Mouse (Mus musculus) kidney, adult 2 months (tissue): ENCODE measurements at regions not wholly inside any gene's neighbourhood (a gene's known extent, or its start where the extent isn't known, plus 50 kb on each side); places are given as distances from the start of the nearest gene placed in this dataset.

ENCODE experiments used
- DNase-seq: peaks from one replicate; pipeline ENCODE4 v3.0.0; 2021
- H3K27ac ChIP-seq: fragments of 200-500 bp; 2 replicates; pipeline ENCODE4 v1.5.1; 2012; ENCODE audit warnings: low read depth, low read length, control low read depth, inconsistent platforms; ENCODE audit not compliant: insufficient read depth
- H3K27me3 ChIP-seq: fragments of 200-500 bp; replicated peaks from 2 replicates; pipeline ENCODE4 v1.6.1; 2012; ENCODE audit warnings: mild to moderate bottlenecking, moderate library complexity, low read length, inconsistent platforms; ENCODE audit not compliant: control insufficient read depth, insufficient read depth
- H3K36me3 ChIP-seq: fragments of 200-500 bp; 2 replicates; pipeline ENCODE4 v1.6.1; 2012; ENCODE audit warnings: mild to moderate bottlenecking, moderate library complexity, low read length, inconsistent platforms; ENCODE audit not compliant: control insufficient read depth, insufficient read depth
- H3K4me1 ChIP-seq: fragments of 200-500 bp; 2 replicates; pipeline ENCODE4 v1.6.1; 2011; ENCODE audit warnings: low read length; ENCODE audit not compliant: control insufficient read depth, insufficient read depth
- H3K4me3 ChIP-seq: fragments of 200-500 bp; 2 replicates; pipeline ENCODE4 v1.5.1; 2011; ENCODE audit warnings: mild to moderate bottlenecking, low read depth, low read length, control low read depth; ENCODE audit not compliant: insufficient read depth
- CTCF ChIP-seq: fragments of 200-500 bp; conservative IDR thresholded peaks from 2 replicates; pipeline ENCODE4 v1.5.1; 2011; ENCODE audit warnings: low read depth, mild to moderate bottlenecking, control low read depth, low read length, moderate library complexity, mixed read lengths; ENCODE audit not compliant: insufficient read depth, insufficient read length
- POLR2A ChIP-seq: fragments of 200-500 bp; IDR thresholded peaks from one replicate; pipeline ENCODE4 v1.6.1; 2011; ENCODE audit warnings: low read depth, low read length, control low read depth
- WGBS: fragments of 180-500 bp; shearing (Covaris S2); methylation state at CpG from one replicate; pipeline ENCODE4 v1.1.7; 2018; 5-methylcytosine and 5-hydroxymethylcytosine counted together

GRCm38 (mm10) chr9:69705942-69706341, 54.8 kb downstream of the Foxb1 start:
- no peak for DNase-seq
- TF ChIP-seq POLR2A (no peak), CTCF (no peak)
- no peaks in the 10 kb centered on the region for H3K27me3 ChIP-seq
- no peaks in the 10 kb centered on the region for H3K36me3 ChIP-seq
- 49% methylated on average over 8 of the region's 8 CpGs for WGBS
- H3K4me1 ChIP-seq: no peaks in the 10 kb centered on the region
- no peak overlapping the region for H3K4me3 ChIP-seq
- no peak overlapping the region for H3K27ac ChIP-seq

- Histone ChIP-seq H3K36me3 (no peaks in the 10 kb centered on the region), H3K4me1 (no peaks in the 10 kb centered on the region), H3K27me3 (no peaks in the 10 kb centered on the region), H3K27ac (no peak overlapping the region), H3K4me3 (no peak overlapping the region)
- no peak for DNase-seq
- TF ChIP-seq POLR2A: no peak
- no peak for TF ChIP-seq CTCF
- 45% methylated on average over 4 of the region's 4 CpGs for WGBS
Measured at GRCm38 (mm10) chr9:69705071-69705470, 55.7 kb downstream of the Foxb1 start.

- WGBS: 69% methylated on average over 7 of the region's 7 CpGs
- no peaks in the 10 kb centered on the region for H3K36me3 ChIP-seq
- TF ChIP-seq POLR2A (no peak), CTCF (no peak)
- H3K27ac ChIP-seq: no peak overlapping the region
- no peaks in the 10 kb centered on the region for H3K4me1 ChIP-seq
- no peak overlapping the region for H3K4me3 ChIP-seq
- no peaks in the 10 kb centered on the region for H3K27me3 ChIP-seq
- no peak for DNase-seq
Measured at GRCm38 (mm10) chr9:69703731-69704130, 57.0 kb downstream of the Foxb1 start.

- WGBS: 84% methylated on average over 8 of the region's 8 CpGs
- TF ChIP-seq CTCF (no peak), POLR2A (no peak)
- Histone ChIP-seq H3K27me3 (no peaks in the 10 kb centered on the region), H3K4me1 (no peaks in the 10 kb centered on the region), H3K36me3 (no peaks in the 10 kb centered on the region), H3K4me3 (no peak overlapping the region), H3K27ac (no peak overlapping the region)
- no peak for DNase-seq
Measured at GRCm38 (mm10) chr9:69702156-69702928, 58.4 kb downstream of the Foxb1 start.

GRCm38 (mm10) chr9:69700696-69701095, 60.0 kb downstream of the Foxb1 start:
- Histone ChIP-seq H3K36me3 (no peaks in the 10 kb centered on the region), H3K27ac (no peak overlapping the region), H3K4me1 (no peaks in the 10 kb centered on the region), H3K27me3 (no peaks in the 10 kb centered on the region), H3K4me3 (no peak overlapping the region)
- TF ChIP-seq POLR2A: no peak
- no peak for TF ChIP-seq CTCF
- WGBS: 66% methylated on average over 9 of the region's 9 CpGs
- DNase-seq: no peak

- Histone ChIP-seq H3K27ac (no peak overlapping the region), H3K27me3 (no peaks in the 10 kb centered on the region), H3K4me1 (no peaks in the 10 kb centered on the region), H3K4me3 (no peak overlapping the region), H3K36me3 (no peaks in the 10 kb centered on the region)
- no peak for DNase-seq
- 79% methylated on average over 3 of the region's 3 CpGs for WGBS
- TF ChIP-seq POLR2A (no peak), CTCF (no peak)
Measured at GRCm38 (mm10) chr9:69691756-69692155, 69.0 kb downstream of the Foxb1 start.

- TF ChIP-seq POLR2A: no peak
- no peak for TF ChIP-seq CTCF
- H3K27me3 ChIP-seq: no peaks in the 10 kb centered on the region
- H3K4me3 ChIP-seq: no peak overlapping the region
- H3K4me1 ChIP-seq: no peaks in the 10 kb centered on the region
- no peak overlapping the region for H3K27ac ChIP-seq
- 44% methylated on average over 12 of the region's 12 CpGs for WGBS
- no peak for DNase-seq
- no peaks in the 10 kb centered on the region for H3K36me3 ChIP-seq
Measured at GRCm38 (mm10) chr9:69687349-69688123, 73.2 kb downstream of the Foxb1 start.
